Mouse (Mus musculus): ENCODE results near the gene Prpsap1. TPM values are rescaled to one million over a fixed set of nuclear protein-coding genes. Genes with fewer than 3 reads are reported as not detected.

Prpsap1 gene
- polyA plus RNA-seq, 1 experiment from 2014 or later = 171 TPM

DNA sequence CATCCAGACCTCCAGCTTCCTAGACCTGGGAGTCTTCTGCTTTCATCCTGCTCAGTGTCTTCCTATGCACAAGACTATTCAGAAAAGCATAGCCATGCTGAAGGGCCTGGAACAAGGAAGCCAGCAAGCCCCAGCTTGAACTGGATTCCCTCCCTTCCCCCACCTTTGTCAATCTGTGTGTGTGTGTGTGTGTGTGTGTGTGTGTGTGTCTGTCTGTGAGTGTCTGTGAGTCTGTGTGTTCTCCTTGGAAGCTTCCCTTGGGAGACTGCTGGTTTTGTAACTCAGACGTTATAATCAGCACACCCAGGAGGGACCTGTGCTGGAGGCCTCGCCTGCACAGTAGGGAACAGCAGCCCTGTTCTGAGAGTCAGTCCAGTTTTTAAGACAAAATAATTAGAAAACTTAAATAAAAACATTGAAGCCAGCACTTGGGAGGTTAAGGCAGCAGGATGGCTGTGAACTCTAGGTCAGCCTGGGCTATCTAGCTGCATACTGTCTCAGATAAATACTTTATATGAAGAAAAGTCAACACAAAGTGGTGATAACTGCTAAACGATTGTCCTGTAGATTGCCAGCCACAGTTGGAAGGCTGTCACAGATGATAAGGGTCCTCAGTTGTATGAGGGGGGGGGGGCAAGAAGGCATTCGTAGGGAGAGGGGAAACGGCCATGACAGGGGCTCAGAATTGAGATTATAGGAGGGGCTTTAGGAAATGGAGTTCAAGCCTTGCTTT, 57.8 kb downstream of the Prpsap1 start:
- H3K27ac ChIP-seq = 0 out of 2 replicates have a peak overlapping the region, but pooled peaks have one; percentile 32

DNA sequence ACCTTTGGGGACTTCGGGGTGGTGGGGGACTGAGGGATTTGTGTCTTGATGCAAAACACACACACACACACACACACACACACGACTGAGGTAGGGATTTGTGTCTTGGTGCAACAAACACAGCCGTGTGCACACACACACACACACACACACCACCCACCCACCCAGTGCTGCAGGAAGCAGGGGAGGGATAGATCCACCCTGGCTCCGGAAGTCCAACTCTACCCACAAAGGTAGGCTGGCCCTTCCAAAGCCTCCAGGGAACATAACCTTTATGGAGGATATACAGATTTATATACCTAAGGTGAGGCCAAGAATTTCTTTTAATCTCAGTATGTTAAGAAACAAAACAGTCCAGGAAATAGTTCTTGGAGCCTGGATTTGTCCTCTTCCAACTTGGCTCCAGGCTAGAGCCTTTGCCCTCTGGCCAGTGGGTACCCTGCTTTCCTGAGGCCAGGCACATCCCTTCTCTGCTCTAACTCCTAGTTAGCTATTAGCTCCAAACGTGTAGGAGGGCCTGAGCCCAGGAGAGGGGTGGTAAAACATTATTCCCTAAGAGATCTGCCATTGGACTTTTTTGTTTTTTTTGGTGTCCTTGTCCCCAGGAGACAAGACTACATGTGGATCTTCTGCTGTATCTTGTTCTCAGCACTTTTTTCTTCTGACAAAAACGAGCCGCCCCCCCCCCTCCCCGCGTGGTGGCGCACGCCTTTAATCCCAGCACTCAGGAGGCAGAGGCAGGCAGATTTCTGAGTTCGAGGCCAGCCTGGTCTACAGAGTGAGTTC, 58.8 kb downstream of the Prpsap1 start:
- no peaks in the 10 kb centered on the region for H3K9me3 ChIP-seq
- H3K4me2 ChIP-seq = peak overlapping the region; percentile 87
- ATAC-seq (ENCODE audit: low FRiP score) = no peak
- peak overlapping the region; percentile 94 for H3K9ac ChIP-seq
- H3K27ac ChIP-seq = peak overlapping the region; percentile 96
- H3K36me3 ChIP-seq = peaks cover 30% of the 10 kb centered on the region
- peaks cover 9% of the 10 kb centered on the region; the same call in 1 of the 2 replicates for H3K27me3 ChIP-seq
- H3K4me1 ChIP-seq (replicated peaks) = peaks cover 32% of the 10 kb centered on the region
- WGBS = 50% methylated on average over 12 of the region's 12 CpGs
- H3K4me3 ChIP-seq = peak overlapping the region; percentile 88

More for the DNA sequence above, 57.8 kb downstream of the Prpsap1 start:
- Histone ChIP-seq H3K4me3 (peak overlapping the region; percentile 88), H3K9me3 (no peaks in the 10 kb centered on the region), H3K27me3 (peaks cover 8% of the 10 kb centered on the region; the same call in 1 of the 2 replicates), H3K36me3 (peaks cover 30% of the 10 kb centered on the region), H3K4me1 (replicated peaks) (peaks cover 36% of the 10 kb centered on the region), H3K9ac (peak overlapping the region; percentile 66), H3K4me2 (peak overlapping the region; percentile 87)
- ATAC-seq (ENCODE audit: low FRiP score) = no peak
- 42% methylated on average over 5 of the region's 5 CpGs for WGBS

- peaks cover 28% of the 10 kb centered on the region for H3K36me3 ChIP-seq
- H3K9me3 ChIP-seq = no peaks in the 10 kb centered on the region
- H3K4me2 ChIP-seq = peak overlapping the region; percentile 87
- peak overlapping the region; percentile 94 for H3K9ac ChIP-seq
- WGBS = under 1% methylated on average over 39 of the region's 67 CpGs
- H3K27me3 ChIP-seq = peaks cover 9% of the 10 kb centered on the region; the same call in 1 of the 2 replicates
- ATAC-seq (ENCODE audit: low FRiP score) = peak; percentile 24
- H3K27ac ChIP-seq = peak overlapping the region; percentile 96
- peaks cover 32% of the 10 kb centered on the region for H3K4me1 ChIP-seq (replicated peaks)
- H3K4me3 ChIP-seq = peak overlapping the region; percentile 88
These were observed 59.6 kb downstream of the Prpsap1 start for GRCm38 (mm10) chr11:116434287-116434966.

DNA sequence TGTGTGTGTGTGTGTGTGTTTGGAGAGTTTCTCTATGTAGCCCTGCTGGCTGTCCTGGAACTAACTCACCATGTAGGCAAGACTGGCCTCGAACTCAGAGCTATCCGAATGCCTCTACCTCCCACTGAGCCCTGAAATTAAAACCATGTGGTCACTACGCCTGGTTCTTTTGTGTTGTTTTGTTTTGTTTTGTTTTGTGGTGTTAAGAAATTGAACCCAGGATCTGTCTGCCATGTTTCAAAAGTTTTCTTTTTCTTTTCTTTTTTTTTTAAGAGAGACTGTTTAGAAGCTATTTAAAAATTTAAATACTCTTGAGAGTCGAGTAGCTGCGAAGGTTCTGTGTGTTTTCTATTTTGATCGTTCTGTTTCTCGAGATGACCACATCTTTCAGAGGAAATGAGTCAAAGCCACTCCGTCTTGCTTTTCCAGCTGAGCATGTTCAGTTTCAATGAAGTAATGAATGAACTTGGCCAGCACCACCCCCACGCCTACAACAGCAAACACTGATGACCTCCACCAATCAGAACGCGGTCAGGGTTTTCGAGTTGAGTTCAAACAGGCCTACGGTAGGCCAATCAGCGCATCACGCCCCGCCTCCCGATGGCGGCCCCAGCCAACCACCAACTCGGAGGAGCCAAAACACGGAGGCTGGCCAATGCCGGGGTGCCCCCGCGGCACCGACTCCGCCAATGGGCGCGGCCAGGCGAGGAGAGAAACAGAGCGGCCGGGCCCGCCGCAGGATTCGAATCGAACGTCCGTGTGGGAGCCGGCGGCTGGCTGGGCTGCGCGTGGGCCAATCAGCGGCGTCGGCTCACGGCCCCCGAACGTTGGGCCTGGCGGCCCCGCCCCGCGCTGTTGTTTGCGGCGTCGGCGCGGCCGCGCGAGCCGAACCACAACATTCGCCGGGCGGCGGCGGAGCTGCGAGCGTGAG, 60.4 kb downstream of the Prpsap1 start, which contains the start of gene Ubald2:
Ubald2 (plus strand) TSS at position 739 of the 931 bp plus-strand sequence.
- Histone ChIP-seq H3K4me3 (peak within 1 kb of the TSS; percentile 88), H3K4me1 (replicated peaks) (peaks cover 32% of the 10 kb centered on the region), H3K27ac (peak within 1 kb of the TSS; percentile 96), H3K27me3 (peaks cover 9% of the 10 kb centered on the region; the same call in 1 of the 2 replicates), H3K4me2 (peak within 1 kb of the TSS; percentile 87), H3K36me3 (peaks cover 21% of the 10 kb centered on the region; the same call in 1 of the 2 replicates), H3K9me3 (no peaks in the 10 kb centered on the region), H3K9ac (peak within 1 kb of the TSS; percentile 94)
- ATAC-seq (ENCODE audit: low FRiP score) = peak; percentile 98
- 3% methylated on average over 63 of the region's 66 CpGs for WGBS

- H3K27ac ChIP-seq = no peak overlapping the region
- peaks cover 21% of the 10 kb centered on the region; the same call in 1 of the 2 replicates for H3K36me3 ChIP-seq
- H3K9ac ChIP-seq = no peak overlapping the region
- ATAC-seq (ENCODE audit: low FRiP score) = no peak
- H3K9me3 ChIP-seq = no peaks in the 10 kb centered on the region
- 68% methylated on average over 8 of the region's 8 CpGs for WGBS
- H3K27me3 ChIP-seq = peaks cover 9% of the 10 kb centered on the region; the same call in 1 of the 2 replicates
- no peak overlapping the region for H3K4me2 ChIP-seq
- peaks cover 32% of the 10 kb centered on the region for H3K4me1 ChIP-seq (replicated peaks)
- no peak overlapping the region for H3K4me3 ChIP-seq
These were observed 61.2 kb downstream of the Prpsap1 start for GRCm38 (mm10) chr11:116432593-116433355.

DNA sequence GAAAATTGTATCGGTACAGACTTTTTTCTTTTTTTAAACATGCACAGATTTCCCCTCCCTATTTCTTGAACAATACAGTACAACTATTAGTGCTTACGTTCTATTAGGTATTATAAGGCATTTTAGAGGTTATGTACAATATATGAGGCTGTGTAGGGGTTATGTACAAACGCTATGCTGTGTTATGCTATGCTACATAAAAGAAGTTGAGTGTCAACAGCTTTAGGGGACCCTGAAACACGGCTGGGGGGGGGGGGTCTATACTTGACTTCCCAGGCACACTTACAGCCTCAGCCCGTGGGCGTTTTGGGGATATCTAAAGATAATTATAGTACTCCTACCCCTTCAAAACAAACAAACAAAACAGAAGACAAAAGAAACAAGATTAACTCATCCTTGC, 61.9 kb downstream of the Prpsap1 start:
- peaks cover 14% of the 10 kb centered on the region; the same call in 1 of the 2 replicates for H3K36me3 ChIP-seq
- 57% methylated on average over 6 of the region's 6 CpGs for WGBS
- H3K4me1 ChIP-seq (replicated peaks) = peaks cover 26% of the 10 kb centered on the region

GRCm38 (mm10) chr11:116431428-116432077, 62.4 kb downstream of the Prpsap1 start:
- H3K4me3 ChIP-seq = no peak overlapping the region
- H3K27me3 ChIP-seq = peaks cover 9% of the 10 kb centered on the region; the same call in 1 of the 2 replicates
- H3K27ac ChIP-seq = no peak overlapping the region
- H3K9ac ChIP-seq = no peak overlapping the region
- H3K4me1 ChIP-seq (replicated peaks) = peaks cover 20% of the 10 kb centered on the region
- 56% methylated on average over 11 of the region's 11 CpGs for WGBS
- no peak for ATAC-seq (ENCODE audit: low FRiP score)
- no peaks in the 10 kb centered on the region for H3K9me3 ChIP-seq
- no peak overlapping the region for H3K4me2 ChIP-seq
- H3K36me3 ChIP-seq = peaks cover 8% of the 10 kb centered on the region; the same call in 1 of the 2 replicates

More for the DNA sequence above, 61.9 kb downstream of the Prpsap1 start:
- no peak for ATAC-seq (ENCODE audit: low FRiP score)
- no peak overlapping the region for H3K4me2 ChIP-seq
- H3K27me3 ChIP-seq = peaks cover 9% of the 10 kb centered on the region; the same call in 1 of the 2 replicates
- H3K4me3 ChIP-seq = no peak overlapping the region
- H3K27ac ChIP-seq = no peak overlapping the region
- no peak overlapping the region for H3K9ac ChIP-seq
- H3K9me3 ChIP-seq = no peaks in the 10 kb centered on the region

- Histone ChIP-seq H3K9ac (no peak overlapping the region), H3K4me1 (replicated peaks) (peaks cover 13% of the 10 kb centered on the region), H3K27me3 (peaks cover 9% of the 10 kb centered on the region; the same call in 1 of the 2 replicates), H3K27ac (no peak overlapping the region), H3K4me2 (no peak overlapping the region), H3K9me3 (no peaks in the 10 kb centered on the region), H3K4me3 (no peak overlapping the region), H3K36me3 (peaks cover 2% of the 10 kb centered on the region; the same call in 1 of the 2 replicates)
- WGBS = 45% methylated on average over 22 of the region's 22 CpGs
- no peak for ATAC-seq (ENCODE audit: low FRiP score)
These were observed 63.1 kb downstream of the Prpsap1 start for GRCm38 (mm10) chr11:116430723-116431427.

GRCm38 (mm10) chr11:116429862-116430613, 64.0 kb downstream of the Prpsap1 start:
- ATAC-seq (ENCODE audit: low FRiP score) = no peak
- Histone ChIP-seq H3K4me3 (no peak overlapping the region), H3K9ac (no peak overlapping the region), H3K27me3 (peaks cover 9% of the 10 kb centered on the region; the same call in 1 of the 2 replicates), H3K4me1 (replicated peaks) (peaks cover 5% of the 10 kb centered on the region), H3K36me3 (no peaks in the 10 kb centered on the region), H3K27ac (no peak overlapping the region), H3K4me2 (no peak overlapping the region), H3K9me3 (no peaks in the 10 kb centered on the region)
- WGBS = 86% methylated on average over 9 of the region's 9 CpGs

Data from hindbrain, embryonic 13.5 days (tissue).